Mouse (Mus musculus): ENCODE measurements around the gene Cabp4.

Cabp4 gene

DNA sequence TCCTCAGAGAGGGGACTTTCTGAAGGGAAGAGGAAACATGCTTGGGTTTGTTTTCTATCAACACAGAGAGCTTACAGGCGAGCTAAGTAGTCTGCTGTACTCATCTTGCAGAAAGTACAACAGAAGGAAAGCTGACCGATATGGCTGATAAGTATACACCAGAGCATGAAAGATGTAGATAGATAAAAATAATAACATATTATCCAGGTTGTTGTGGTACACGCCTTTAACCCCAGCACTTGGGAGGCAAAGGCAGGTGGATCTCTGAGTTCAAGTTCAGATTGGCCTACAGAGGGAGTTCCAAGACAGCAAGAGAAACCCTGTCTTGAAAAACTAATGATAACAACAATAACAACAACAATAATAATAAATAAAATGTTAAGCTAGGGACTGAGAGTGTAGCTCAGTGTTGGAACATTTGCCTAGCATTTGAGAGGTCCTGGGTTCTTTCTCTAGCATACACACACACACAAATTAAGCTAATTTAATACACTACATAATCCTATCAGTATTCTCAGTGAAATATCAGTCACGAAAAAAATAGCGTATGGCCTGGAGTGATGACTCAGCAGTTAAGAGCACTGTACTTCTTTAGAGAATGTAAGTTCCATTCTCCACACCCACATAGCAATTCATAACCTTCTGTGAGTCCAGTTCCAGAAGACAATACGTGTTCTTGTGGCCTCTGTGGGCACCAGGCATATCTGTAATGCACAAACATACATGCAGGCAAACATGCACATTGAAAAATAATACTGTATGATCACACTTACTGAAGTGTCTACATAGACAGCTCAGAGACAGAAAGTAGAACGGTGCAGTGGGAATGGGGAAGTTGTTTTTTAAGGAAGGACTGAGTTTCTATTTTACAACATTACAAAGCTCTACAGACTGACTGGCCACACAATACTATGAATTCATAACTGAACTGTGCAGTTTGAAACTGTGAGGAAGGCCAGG is 21.1 kb downstream of the Cabp4 start:
- peak; percentile 66 for DNase-seq (ENCODE audit: low read depth)

DNA sequence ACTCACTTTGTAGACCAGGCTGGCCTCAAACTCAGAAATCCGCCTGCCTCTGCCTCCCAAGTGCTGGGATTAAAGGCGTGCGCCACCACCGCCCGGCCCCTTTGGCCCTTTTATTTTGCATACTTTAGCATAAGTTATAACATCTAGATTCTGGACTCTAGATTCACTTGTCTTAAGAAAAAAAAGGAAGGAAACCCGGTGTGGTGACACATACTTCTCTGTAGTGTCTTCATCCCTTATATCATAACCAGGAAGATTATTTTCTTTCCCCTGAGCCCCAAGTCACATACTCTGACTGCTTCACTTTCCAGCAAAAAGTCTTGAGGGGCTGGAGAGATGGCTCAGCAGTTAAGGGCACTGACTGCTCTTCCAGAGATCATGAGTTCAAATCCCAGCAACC is 21.9 kb downstream of the Cabp4 start:
- DNase-seq (ENCODE audit: low read depth): peak; percentile 83

GRCm38 (mm10) chr19:4121097-4121805 is 22.6 kb downstream of the Cabp4 start:
- peak; percentile 99 for DNase-seq (ENCODE audit: low read depth)

DNA sequence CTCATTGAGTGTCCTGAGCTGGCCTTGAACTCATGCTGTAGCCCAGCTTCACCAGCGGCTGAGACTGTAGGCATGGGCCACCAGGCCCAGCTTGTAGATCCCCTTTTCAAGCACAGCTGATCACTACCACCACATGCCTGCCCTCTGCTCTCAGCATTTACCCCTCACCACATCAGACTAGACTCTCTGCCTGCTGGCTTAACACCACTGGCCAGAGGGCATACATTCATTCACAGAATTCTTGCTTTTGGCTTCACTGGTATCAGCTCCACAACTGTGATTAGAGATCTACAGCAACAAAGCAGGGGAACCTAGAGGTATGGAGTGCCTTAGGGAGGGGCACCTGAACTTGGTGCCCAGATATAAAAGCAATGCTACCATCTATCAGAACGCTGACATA is 23.3 kb downstream of the Cabp4 start:
- peak; percentile 29 for DNase-seq (ENCODE audit: low read depth)

- DNase-seq (ENCODE audit: low read depth): peak; percentile 93
Measured at GRCm38 (mm10) chr19:4119716-4120487, 23.9 kb downstream of the Cabp4 start.

DNA sequence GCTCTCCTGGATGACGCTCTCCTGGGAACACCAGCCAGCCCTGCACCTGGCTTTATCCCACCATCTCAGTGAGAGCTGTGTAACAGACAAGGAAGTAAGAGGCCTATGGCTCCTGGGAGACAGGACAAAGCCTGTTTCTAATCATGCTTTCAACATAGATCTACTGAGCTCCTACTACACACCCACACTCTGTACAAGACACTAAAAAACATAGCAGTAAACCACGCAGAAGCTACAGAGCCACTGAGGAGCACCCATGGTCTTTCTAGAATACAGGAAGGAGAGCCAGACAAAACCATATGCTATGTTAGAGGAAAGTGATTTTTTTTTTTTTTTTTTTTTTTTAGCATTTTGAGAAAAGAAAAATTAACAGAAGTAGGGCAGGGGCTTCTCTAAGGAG is 25.5 kb downstream of the Cabp4 start:
- DNase-seq (ENCODE audit: low read depth): no peak

- no peak for DNase-seq (ENCODE audit: low read depth)
Measured at GRCm38 (mm10) chr19:4117006-4117405, 26.8 kb downstream of the Cabp4 start.

GRCm38 (mm10) chr19:4115816-4116215 is 28.0 kb downstream of the Cabp4 start:
- DNase-seq (ENCODE audit: low read depth): no peak

DNA sequence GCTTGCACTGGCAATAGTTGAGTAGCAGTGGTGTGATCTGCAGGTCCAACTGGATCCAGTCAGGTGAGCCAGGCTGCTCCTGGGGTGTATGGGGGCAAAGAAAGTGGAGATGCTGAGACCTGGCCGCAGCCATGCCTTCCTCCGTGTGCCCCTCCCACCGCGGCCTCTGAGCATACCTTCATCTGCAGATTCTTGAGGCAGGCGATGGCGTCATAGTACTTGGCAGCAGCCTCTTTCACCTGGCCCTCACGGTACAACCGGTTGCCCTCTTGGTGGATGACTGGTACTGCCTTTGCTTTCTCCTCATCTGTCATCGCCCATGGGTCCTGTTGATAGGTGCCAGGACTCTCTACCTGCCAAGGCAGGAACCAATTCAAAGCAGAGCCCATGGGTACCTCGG is 28.7 kb downstream of the Cabp4 start:
- DNase-seq (ENCODE audit: low read depth): no peak

DNA sequence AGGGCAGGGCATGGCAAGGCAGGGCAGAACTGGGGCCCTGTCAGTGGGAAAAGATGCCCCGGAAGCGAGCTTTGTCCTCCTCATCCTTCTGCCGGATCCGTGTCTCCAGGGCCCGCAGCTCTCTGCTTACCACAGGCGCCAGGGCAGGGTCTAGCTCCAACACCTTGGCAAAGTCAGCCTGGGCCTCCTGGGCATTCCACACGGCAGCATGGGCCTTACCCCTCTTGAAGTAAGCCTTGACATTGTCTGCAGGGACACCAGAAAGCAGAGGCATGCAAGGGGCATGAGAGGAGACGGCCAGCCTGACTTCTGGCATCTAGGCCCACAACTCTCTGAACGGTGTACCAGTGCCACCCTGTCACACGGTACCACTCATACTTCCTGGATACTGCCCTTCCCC is 29.3 kb downstream of the Cabp4 start:
- DNase-seq (ENCODE audit: low read depth): no peak

GRCm38 (mm10) chr19:4113806-4114230 is 30.0 kb downstream of the Cabp4 start:
- DNase-seq (ENCODE audit: low read depth): no peak

DNA sequence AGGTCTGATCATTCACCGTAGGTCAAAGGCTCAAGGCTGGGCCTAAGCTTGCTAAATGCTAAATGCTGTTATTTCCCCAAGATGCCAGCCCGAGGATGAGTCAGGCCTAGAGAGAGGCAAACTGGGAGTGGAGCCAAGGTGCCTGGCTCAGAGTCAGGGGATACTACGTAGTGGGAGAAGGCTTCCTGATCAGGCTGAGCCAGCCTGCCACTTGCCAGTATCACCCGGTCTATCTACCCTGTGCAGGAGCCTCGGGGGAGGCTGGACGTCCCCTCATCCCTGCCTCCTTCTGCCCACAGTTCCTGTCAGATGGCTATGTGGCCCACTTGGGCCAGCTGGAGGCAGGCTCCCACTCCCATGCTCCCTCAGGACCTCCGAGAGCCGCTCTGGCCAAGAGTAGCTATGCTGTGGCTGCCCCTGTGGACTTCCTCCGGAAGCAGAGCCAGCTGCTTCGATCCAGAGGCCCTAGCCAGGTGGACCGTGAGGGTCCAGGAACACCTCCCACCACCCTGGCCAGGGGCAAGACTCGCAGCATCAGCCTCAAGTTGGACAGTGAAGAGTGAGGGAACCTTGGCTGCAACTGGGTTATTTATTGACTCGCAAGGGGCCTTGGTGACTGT is 30.5 kb downstream of the Cabp4 start:
- peak; percentile 99 for DNase-seq (ENCODE audit: low read depth)

DNA sequence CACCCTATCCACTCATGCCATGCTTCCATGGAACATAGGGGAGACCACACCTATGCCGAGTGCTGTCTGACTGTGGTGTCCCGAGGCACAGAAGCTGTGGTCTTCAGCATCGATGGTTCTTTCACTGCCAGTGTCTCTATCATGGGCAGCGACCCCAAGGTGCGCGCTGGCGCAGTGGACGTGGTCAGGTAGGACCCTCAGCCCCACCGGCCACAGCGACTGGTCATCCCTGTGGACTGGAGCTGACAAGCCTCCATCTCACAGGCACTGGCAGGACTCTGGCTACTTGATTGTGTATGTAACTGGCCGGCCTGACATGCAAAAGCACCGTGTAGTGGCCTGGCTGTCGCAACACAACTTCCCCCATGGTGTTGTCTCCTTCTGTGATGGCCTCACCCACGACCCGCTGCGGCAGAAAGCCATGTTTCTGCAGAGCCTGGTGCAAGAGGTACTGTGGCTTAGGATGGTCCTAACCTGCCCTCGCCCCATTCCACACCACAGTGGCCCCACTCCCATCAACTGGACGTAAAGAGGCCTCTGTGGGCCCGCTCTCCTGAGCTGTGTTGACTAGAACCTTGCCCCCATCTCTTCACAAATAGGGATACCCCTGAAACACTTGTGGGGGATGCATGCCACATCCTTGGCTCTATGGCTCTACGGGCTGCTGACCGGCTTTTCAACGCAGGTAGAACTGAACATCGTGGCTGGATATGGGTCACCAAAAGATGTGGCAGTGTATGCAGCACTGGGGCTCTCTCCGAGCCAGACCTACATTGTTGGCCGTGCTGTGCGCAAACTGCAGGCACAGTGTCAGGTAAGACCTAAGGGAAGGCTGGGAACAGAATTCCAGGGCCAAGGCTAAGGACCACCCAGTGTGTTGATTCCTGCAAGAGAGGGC is 31.5 kb downstream of the Cabp4 start:
- DNase-seq (ENCODE audit: low read depth): peak; percentile 39

- DNase-seq (ENCODE audit: low read depth): no peak
Measured at GRCm38 (mm10) chr19:4108535-4108934, 35.3 kb downstream of the Cabp4 start.

GRCm38 (mm10) chr19:4106654-4107053 is 37.2 kb downstream of the Cabp4 start:
- DNase-seq (ENCODE audit: low read depth): no peak

DNA sequence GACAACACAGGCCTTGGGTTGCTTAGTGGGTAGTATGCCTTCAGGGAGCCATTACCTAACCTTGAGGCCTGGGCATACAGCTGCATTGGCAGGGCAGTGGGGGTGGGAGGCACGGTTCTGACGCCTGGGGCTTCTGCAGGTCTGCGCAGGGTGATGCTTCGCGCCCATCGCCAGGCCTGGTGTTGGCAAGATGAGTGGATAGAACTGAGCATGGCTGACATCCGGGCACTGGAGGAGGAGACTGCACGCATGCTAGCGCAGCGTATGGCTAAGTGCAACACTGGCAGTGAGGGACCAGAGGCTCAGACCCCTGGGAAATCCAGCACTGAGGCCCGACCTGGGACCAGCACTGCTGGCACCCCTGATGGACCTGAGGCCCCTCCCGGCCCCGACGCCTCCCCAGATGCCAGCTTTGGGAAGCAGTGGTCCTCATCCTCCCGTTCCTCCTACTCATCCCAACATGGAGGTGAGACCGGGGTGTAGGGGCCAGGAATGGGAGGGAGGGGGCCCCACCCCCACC is 39.1 kb downstream of the Cabp4 start:
- no peak for DNase-seq (ENCODE audit: low read depth)

DNA sequence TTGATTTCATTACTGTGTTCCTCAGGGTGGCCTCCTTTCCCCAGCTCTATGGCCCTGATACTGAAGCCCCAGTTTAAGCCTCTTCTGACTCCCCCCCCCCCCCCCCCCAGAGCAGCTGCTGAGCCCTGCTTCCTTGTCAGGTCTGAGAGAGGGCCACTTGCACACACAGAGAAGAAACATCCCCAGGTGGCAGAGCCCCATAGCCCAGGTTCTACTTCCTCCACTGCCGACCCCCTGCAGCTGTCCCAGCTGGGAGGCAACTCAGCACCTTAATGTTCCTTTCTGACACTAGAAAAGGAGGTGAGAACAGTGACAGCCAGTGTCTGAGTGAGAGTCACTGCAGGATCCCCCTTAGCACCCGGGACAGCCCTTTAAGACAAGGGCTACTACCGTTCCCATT is 40.0 kb downstream of the Cabp4 start:
- no peak for DNase-seq (ENCODE audit: low read depth)

DNA sequence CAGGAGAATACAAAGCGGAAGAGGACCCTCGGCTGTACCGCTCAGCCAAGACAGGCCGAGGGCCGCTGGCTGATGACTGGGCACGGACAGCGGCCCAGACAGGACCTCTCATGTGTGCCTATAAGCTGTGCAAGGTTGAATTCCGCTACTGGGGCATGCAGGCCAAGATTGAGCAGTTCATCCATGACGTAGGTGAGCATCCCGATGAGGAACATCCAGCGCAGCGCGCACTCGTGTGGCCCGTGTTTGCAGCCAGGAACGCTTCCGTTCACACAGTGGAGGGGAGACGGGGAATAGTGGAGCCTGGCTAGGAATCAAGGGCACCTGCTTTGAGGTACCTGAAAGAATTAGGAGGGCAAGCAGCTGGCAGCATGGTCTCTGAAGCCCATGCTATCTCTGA is 40.5 kb downstream of the Cabp4 start:
- no peak for DNase-seq (ENCODE audit: low read depth)

DNA sequence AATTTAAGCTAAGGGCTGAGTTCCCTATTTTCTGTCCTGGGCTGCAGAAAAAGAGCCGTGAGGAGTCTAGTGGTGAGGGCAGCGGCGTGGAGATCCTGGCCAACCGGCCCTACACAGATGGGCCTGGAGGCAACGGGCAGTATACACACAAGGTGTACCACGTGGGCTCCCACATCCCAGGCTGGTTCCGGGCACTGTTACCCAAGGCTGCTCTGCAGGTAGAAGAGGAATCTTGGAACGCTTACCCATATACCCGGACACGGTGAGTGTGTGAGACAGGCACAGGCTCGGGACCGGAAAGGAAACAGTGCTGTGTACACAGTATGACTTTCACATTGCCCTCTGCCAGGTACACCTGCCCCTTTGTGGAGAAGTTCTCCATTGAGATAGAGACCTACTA is 41.2 kb downstream of the Cabp4 start:
- no peak for DNase-seq (ENCODE audit: low read depth)

- no peak for DNase-seq (ENCODE audit: low read depth)
Measured at GRCm38 (mm10) chr19:4102049-4102448, 41.8 kb downstream of the Cabp4 start.

DNA sequence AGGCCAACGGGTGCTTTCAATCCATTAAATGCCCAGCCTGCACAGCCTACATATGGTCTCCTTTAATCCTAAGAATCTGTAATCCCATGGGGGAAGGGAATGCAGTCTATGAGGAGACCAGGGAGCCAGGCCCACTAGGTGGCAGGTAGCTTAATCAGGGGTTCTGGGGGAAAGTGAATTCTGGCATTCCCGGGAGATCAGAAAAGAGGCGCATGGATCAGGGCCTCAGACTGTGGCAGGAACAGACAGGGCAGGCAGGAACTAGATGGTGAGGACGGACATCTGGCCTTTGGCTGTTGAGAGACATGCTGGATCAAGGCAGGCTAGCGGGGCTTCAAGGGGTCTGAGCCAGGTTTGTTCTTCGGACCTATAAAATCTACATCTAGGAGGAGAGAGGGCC is 42.4 kb downstream of the Cabp4 start:
- DNase-seq (ENCODE audit: low read depth): no peak
